Mouse (Mus musculus): ENCODE measurements at regions not wholly inside any gene's neighbourhood (a gene's known extent, or its start where the extent isn't known, plus 50 kb on each side); places are given as distances from the start of the nearest gene placed in this dataset.
"Not testable (repeated sequence)": the region's sequence is repeated elsewhere in the genome, so short reads cannot be mapped to it uniquely, and the experiment has no call there.

DNA sequence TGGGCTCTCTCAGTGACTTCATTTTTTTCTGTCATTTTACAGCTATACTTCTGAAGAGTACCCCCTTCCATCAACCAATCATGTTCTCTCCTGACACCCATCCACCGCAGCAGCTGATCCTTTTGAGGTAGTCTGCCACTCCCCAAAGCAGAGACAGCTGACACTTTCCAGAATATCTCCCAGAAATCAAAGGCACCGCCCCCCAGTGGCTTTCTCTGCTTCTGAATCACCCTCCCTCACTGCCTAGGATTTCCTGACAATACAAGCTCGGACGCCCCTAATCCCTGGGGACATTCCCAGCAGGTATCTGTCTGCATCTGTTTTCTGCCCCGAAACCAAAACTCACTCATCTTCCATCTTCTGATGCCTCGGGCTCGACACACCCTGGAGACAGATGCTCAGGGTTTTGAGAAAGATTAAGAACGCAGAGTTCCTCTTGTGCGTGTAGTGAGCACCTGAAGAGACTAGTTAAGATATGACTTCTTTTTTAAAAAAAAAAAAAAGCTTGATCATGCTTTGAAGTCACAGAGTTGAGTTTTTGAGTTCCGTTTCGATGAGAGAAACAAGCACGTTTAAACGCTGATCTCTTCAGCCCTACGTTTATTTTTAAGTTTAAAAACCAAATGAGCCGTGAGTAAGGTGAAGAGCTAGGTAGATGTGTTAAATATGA lies 292.8 kb downstream of the Gadd45g start:
- no peak for DNase-seq (ENCODE audit: low spot score in 2 of 2)

GRCm38 (mm10) chr13:52140221-52140620 lies 293.7 kb downstream of the Gadd45g start:
- no peak for DNase-seq (ENCODE audit: low spot score in 2 of 2)

DNA sequence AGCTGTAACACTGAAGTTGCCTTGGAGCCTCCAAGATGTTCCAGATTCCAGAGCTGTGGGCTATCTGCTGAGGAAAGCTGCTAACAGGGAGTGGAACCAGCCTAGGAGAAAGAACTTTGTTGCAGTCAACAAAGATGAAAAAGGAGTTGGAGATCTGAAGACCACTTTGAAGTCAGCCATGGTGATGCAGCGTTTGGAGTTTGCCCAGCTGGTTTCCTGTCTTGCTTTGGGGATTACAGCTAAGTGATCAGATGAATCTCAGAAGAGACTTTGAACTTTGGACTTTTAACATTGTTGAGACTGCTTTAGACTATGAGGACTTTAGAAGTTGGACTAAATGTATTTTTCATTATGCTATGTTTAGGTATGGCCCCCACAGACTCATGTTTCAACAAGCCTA lies 297.6 kb downstream of the Gadd45g start:
- DNase-seq (ENCODE audit: low spot score in 2 of 2), result not testable (repeated sequence)

DNA sequence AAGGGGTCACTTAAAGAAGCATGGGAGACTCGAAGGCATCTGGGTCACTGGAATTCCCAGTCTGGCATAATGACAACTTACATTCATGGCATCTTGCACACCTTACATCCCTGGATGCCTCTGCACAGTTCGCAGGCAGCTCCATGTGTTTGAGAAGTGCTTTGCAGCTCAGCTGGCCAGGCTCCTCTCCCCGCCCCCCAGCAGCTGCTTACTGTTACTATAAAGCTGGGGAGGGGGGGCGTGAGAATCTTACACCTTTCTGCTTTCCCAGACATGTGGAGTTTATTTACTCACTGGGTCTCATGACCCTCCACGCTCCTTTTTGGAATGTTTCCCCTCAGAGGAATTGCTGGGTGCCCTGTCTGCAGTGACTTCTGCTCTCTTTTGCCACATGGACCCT lies 299.4 kb downstream of the Gadd45g start:
- DNase-seq (ENCODE audit: low spot score in 2 of 2), result no peak

GRCm38 (mm10) chr13:52150281-52150680 lies 303.8 kb downstream of the Gadd45g start:
- DNase-seq (ENCODE audit: low spot score in 2 of 2), result no peak

GRCm38 (mm10) chr13:52151777-52152176 lies 305.3 kb downstream of the Gadd45g start:
- DNase-seq (ENCODE audit: low spot score in 2 of 2), result peak; percentile 11 to 61

- DNase-seq (ENCODE audit: low spot score in 2 of 2), result no peak
Observed at GRCm38 (mm10) chr13:52152221-52152620, 305.7 kb downstream of the Gadd45g start.

- no peak for DNase-seq (ENCODE audit: low spot score in 2 of 2)
Observed at GRCm38 (mm10) chr13:52153030-52153429, 306.6 kb downstream of the Gadd45g start.

DNA sequence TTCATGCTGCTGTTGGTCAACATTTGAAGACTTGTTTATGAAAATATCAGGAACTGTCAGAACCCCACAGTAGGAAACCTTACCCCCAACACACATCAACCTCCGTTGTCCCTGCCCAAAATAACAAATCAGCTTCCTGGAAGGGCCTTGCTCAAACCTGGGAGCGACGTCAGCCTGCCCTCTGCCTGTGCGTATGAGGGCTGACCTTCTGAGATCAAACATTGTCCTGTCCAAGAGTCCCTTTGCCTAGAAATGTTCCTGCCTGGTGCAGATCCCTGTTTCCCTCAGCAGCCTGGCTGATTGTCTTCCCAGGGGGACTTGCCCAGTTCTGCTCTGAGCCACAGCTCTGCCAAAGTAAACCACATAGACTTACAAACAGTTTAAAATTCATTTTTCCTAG lies 307.1 kb downstream of the Gadd45g start:
- peak in 1 of 2 experiments; percentile 17 for DNase-seq (ENCODE audit: low spot score in 2 of 2)

DNA sequence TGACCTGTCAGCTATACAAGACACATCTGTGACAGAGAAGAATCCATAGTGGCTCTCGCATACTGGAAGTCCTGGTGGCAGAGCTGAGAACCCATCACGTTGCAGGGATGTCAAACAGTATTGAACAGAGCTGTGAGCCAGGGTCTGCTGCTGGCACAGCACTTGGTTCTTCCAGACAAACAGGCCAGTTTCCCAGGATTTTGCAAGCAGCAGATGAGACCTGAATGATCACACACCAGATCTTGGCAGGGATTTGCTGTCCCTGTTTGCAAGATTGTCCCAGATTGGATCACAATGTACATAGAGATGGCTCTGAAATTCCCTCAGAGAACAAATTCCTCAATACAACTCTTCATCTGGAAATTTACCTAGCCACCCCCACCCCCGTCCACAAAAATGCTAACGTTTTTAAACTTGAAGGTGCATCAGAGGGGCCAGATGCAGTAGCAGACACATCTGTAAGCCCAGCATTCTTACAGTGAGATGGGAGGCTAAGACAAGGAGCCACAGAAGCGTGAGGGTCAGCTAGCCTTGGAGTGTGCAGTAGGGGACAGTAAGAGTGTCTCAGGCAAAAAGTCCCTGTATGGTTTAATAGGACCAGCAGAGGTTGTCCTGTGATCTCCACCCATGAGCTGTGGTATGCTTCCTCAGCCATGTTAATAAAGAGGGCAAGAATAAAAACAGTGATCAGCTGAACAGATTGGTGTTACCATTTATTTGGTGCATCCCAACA lies 307.8 kb downstream of the Gadd45g start:
- peak; percentile 57 to 80 for DNase-seq (ENCODE audit: low spot score in 2 of 2)

GRCm38 (mm10) chr13:52154844-52155587 lies 308.5 kb downstream of the Gadd45g start:
- peak; percentile 48 to 79 for DNase-seq (ENCODE audit: low spot score in 2 of 2)

GRCm38 (mm10) chr13:52155588-52156086 lies 309.2 kb downstream of the Gadd45g start:
- peak in 1 of 2 experiments; percentile 4 for DNase-seq (ENCODE audit: low spot score in 2 of 2)

DNA sequence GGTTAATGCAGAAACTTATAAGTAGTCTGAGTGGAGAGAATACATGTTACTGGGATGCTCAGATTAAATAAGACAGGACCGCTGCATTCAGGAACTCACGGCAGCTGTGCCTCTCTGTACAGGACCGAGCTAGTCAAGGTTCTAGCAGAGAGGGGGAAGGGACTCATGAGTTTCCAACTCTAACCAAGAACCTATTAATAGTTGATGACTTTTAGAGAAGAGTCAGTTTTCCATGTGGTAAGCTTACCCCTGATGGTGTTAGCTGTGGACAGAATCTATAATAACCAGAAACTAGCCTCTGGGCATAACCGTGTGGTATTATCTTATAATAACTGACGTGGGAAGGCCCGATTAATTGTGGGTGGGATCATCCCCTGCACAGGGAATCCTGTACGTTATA lies 316.2 kb downstream of the Gadd45g start:
- no peak for DNase-seq (ENCODE audit: low spot score in 2 of 2)

- no peak for DNase-seq (ENCODE audit: low spot score in 2 of 2)
Observed at GRCm38 (mm10) chr13:52165531-52165930, 319.1 kb downstream of the Gadd45g start.

GRCm38 (mm10) chr13:52167968-52168367 lies 321.5 kb downstream of the Gadd45g start:
- no peak for DNase-seq (ENCODE audit: low spot score in 2 of 2)

DNA sequence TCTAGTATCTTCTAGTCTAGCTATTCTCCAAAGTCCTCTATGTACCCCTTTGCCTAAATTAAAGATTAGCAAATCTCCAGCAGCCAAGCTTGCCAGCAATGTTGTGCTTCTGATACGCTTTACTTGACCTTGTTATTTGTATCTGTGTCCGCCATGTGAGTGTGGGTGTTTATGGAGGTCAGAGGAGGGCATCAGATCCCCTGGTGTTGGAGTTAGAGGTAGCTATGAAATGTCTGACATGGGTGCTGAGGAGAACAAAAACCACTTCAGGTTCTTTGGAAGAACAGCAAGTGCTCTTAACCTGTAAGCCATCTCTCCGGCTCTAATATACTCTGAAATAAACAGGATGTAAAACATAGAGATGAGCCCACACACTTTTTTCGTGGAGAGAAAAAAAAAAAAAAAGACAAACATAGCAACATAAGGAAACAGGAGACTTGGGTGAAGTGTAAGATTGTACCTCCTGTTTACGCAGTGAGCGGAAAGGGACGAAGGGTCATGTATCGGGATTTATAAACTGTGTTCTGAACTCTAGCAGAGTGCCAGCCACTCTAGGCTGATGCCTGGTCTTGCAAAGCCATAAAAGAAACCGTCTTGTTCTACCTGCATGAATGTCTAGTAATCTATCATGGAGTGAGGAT lies 326.3 kb downstream of the Gadd45g start:
- DNase-seq (ENCODE audit: low spot score in 2 of 2), result no peak

DNA sequence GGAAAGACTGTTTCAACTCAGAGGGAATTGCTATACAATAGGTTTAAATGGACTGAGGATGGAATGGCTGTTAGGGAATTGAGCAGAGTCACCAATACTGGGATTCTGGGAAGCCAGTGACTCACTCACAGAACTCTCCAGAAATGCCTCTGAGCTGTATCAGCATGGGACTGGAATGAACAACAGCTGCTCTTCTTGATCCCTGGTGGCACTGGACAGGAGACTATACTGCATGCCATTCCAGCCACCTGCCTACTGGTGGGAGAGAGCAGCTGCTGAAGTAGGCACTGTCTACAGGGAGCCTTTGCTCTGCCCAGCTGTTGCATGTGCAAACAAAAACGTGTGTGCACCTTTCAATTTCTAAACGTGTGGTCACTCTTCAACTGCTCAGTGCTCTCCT lies 329.2 kb downstream of the Gadd45g start:
- no peak for DNase-seq (ENCODE audit: low spot score in 2 of 2)

DNA sequence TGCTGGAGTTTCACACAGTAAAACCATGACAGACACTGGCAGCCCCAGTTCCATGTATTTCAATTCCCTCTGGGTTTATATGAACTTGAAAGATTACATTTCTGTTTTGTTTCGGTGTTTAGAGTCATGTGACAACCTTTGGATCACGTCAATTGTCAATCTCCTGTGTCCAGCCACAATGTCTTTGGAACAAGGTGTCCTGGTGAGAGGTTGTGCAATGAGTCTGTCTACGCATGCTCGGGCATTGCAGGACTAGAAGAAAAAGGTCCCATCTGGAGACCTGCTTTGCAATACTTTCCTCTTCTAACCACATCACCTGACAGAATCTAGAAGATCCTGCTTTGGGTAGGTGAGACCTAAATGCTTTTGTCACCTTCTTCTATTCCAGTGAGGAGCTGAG lies 333.5 kb downstream of the Gadd45g start:
- DNase-seq (ENCODE audit: low spot score in 2 of 2), result no peak

DNA sequence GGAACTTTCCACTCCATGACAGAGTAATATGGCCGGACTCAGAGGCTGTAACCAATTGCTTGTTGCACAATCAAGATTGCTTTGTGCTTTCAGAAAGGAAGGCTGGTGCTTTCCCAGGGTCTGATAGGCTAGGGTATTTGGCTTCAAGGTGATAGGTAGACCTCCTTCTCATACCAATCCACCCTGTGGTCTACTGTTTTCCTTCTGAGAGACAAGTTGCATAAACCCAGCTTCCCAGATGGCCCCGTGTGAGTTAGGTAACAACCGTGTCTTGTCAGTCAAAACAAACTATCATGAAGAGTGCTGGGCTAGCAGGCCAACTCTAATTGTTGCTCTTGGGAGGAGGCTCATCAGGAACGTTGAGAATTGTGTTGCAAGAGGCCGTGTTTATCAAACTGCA lies 337.2 kb downstream of the Gadd45g start:
- DNase-seq (ENCODE audit: low spot score in 2 of 2), result no peak

GRCm38 (mm10) chr13:52185574-52185973 lies 339.1 kb downstream of the Gadd45g start:
- no peak for DNase-seq (ENCODE audit: low spot score in 2 of 2)

DNA sequence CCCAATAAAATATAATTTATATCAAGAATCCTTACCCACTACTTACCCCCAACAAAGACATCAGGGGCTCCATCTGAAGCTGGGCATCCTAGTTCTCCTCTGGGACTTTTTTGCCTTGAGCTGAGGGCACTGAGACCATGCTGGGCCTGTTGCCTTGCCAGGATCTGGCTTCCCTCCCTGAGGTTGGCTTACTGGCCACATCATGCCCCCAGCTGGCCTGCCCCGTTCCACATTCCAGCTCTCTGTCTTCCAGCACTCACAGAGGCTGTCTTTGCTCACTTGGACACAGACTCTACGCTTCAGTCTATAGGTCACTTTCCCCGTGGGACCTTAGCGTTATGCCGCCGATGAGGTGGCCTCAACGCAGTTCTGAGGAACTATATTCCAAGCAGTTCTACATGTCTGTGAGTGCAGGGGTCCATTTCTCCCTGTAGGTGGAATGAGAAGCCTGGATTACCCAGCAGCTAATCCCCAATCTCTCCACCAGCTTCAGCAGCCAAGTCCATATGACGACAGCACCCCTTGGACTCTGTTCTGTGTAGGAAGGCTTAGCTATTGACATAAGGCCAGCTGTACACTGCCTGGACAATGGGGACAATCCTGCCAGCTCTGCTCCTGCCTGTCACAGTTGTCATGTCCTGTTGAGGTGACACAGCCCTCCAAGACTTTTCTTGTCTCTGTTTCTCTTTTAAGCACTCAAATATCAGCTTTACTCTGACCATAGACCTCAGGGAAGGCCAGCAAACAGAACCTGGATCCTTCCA lies 341.5 kb downstream of the Gadd45g start:
- no peak for DNase-seq (ENCODE audit: low spot score in 2 of 2)

Data from layer of hippocampus, adult 18-20 months (tissue).